Mouse (Mus musculus): ENCODE results near the gene Edil3. TPM values are rescaled to one million over a fixed set of nuclear protein-coding genes. Genes with fewer than 3 reads are reported as not detected.
"Not testable (repeated sequence)": the region's sequence is repeated elsewhere in the genome, so short reads cannot be mapped to it uniquely, and the experiment has no call there.

Edil3 gene
- total RNA-seq, 2 experiments from 2014 or later = 0.17 to 0.44 TPM

- DNase-seq = no peak
These were observed 151.1 kb downstream of the Edil3 start for GRCm38 (mm10) chr13:88972355-88972754.

GRCm38 (mm10) chr13:89007696-89008427, 186.6 kb downstream of the Edil3 start:
- no peak for DNase-seq

DNA sequence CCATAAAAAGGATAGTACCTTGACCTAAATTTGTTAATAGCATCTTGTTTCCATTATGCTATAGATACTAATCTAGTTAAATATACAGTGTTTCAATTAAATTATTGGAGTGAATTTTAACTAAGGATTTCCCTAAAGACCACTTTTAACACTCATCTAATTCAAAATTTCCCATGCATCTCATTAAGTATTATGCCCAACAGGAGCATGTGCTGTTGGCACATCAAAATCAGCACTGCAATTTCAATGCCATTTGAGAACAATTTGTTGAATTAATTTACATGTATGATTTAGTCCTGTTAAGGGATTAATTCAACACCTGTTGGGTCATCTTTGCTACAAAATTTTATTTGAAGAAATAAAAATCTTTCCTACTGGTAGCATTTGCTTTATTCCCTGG, 191.2 kb downstream of the Edil3 start:
- DNase-seq = no peak

DNA sequence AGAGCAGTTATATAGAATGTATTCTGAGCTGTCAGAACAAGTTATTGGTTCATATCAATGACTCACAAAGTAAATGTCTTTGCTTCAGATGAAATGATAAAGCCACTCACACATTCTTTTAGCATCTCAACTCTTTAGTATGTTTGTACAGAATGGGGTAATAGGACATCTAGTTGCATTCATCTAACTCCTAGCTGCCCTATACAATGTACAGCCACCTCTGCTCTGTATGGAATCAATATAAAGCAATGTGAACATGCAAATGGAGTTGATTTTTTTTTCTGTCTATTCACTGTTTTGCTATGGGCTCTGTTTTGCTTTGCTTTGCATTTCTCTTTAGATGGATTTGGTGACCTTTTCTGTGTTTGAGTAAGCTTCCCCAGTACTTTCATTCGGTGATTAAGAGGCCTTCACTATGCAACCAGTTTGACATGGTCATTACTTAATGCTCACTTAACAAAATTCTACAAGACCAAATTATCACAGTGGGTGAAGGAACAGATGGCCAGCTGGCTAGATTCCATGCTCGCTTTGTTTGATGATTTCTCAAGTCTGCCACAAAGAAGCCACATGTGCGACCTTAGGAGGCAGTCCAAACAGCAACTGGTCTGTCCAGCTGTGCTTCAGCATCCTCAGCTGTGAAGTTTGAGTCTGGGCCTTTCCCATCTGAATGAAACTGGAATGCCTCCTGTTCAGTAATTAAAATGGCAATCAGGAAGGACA, 208.7 kb downstream of the Edil3 start:
- DNase-seq = no peak

- DNase-seq = no peak
These were observed 214.4 kb downstream of the Edil3 start for GRCm38 (mm10) chr13:89035711-89036110.

DNA sequence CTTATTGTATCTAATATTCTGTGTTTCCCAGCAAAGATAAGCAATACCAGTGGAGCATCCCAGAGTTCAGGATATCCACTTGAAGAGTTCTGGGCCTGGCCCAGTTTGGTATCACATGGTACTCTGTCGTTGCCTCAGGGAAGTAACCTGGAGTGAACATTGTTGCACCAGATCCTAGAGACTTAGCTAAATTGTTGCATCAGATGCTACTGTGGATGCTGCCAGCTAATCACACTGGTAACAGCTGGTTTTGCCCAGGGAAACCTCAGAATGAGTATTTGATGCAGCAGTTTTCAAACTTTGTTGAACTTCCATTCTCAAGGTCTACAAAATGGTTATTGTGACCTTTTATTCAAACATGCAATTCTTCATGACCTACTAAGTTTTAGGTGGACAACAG, 220.2 kb downstream of the Edil3 start:
- no peak for DNase-seq

DNA sequence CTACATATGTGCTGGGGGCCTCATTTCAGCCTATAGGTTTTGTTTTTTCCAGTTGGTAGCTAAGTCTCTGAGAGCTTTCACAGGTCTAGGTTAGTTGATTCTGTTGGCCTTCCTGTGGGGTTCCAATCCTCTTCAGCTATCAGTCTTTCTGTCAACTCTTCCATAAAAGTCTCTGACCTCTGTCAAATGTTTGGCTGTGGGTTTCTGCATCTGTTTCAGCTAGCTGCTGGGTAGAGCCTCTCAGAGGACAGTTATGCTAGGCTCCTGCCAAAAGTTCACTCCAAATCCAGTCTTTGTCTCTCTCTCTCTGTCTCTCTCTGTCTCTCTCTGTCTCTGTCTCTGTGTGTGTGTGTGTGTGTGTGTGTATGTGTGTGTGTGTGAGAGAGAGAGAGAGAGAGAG, 248.9 kb downstream of the Edil3 start:
- DNase-seq = not testable (repeated sequence)

DNA sequence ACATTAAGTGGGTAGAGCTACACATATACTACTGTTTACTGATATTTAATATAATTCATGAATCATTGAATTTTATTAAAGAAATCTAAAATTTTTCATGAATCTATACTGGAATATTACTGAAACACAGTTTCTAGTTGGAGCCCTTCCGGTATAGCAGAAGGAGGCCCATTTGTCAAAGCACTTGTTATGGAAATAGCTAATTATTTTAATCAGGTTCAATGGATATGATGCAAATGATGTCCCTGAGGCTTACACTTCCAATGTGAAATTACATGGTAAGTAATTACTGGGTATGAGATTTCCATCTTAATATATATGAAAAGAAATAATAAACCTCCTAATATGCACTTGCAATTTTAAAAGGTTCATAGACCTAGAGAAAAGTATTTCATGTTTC, 254.9 kb downstream of the Edil3 start:
- no peak for DNase-seq

DNA sequence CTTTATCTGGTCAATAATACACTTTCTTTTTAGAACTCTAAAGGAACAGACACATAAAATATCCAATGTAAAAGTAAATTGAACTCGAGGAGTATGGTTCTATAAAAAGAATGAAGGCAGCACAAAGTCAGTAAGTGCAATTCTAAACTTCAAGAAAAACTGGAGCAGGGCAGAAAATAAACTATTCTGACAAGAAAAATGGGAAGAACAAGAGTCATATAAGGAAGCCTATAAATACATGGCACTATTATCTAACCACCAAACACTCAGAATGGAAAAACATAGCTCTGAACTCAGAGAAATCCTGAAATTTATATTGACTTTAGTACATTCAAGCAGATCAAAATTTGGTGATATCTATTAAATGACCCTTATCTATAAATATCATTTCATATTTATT, 284.6 kb downstream of the Edil3 start:
- no peak for DNase-seq

DNA sequence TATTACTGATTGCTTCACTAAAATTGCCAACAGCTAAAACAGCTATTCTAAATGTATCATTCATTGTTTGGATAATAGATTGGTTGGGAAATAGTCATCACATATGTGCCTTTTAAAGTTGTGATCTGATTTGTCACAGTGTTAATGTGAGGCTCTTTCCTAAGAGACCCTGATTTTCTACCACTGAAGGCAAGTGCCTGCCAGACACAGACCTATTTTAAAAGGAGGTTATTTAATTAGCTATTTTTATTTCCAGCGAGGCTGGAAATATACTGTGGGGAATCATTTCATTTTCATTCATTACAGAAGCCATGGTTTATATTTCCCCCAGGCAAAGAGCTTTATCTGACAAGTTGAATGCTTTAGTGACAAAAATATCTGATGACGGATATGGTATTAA, 296.3 kb downstream of the Edil3 start:
- DNase-seq = no peak

DNA sequence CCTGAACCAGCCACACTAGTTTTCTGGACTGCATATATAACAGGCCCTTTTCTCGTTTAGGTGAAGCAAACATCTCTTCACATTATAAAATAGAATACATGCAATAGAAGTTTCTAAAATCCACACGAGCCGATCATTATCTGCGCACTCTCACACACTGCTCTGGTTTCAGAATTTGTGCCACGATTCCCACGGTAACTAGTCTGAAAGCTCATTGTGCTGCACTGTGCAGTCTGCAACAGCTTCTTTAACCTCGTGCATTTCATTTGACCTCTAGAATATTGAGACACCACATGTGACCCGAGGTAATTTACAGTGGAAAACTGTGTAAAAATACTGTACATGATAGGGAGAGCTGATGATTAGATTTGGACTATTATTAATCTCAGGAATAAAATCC, 298.5 kb downstream of the Edil3 start:
- no peak for DNase-seq

GRCm38 (mm10) chr13:89122511-89123253, 301.4 kb downstream of the Edil3 start:
- DNase-seq = no peak

DNA sequence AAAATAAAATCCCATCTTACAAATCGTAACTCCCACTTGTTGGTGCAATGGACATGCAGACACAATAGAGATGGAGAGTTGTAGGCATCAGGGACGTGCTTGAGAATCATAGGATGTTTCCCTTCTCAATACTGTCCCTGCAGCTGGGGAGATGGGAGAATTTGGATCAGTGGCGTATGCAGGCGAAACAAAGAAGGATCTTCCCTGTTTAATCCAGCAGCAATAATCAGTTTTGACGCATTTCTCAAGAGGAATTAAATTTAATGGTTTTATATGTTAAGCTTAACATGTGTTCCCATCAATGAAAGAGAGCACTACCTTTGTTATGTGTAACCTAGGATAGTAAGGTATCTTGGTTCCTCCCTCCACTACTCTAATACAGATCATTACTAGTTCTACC, 302.1 kb downstream of the Edil3 start:
- no peak for DNase-seq

GRCm38 (mm10) chr13:89146056-89146547, 324.8 kb downstream of the Edil3 start:
- DNase-seq = no peak

DNA sequence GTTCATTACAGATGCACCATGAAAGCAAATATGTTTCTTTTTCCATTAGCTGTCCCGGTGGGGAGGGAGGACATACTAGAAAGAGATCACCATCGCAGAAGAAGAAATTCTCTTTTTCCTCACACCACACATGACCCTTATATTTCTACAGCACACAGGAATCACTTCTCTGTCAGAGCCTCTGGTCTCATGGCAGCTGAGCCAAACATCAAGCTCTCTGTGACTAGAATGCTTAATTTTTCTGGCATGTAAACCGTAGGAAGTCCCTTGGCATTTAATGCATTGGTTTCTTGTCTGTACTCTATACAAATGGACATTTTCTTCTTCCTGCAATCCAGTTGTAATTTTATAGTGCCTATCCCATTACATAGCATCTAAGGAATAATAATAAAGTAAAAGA, 330.6 kb downstream of the Edil3 start:
- no peak for DNase-seq

- no peak for DNase-seq
These were observed 346.7 kb downstream of the Edil3 start for GRCm38 (mm10) chr13:89167960-89168359.

DNA sequence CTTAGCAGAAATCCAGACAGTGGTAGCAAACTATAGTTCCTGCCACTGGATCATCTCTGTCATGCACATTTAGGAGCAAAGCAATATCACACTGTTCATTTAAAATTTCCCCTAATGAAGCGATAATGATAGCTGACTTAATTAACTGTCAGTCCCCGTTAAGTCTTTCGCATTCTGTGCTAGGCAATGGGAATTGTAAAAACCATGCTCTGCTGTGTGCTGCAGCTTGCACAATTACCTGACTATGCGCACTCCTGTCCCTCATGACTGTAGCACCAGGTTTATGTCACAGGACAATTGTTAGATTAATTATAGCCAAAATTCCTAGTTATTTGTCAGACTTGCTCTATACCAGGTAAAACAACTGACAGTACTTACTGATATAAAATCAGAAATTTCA, 348.8 kb downstream of the Edil3 start:
- DNase-seq = no peak

DNA sequence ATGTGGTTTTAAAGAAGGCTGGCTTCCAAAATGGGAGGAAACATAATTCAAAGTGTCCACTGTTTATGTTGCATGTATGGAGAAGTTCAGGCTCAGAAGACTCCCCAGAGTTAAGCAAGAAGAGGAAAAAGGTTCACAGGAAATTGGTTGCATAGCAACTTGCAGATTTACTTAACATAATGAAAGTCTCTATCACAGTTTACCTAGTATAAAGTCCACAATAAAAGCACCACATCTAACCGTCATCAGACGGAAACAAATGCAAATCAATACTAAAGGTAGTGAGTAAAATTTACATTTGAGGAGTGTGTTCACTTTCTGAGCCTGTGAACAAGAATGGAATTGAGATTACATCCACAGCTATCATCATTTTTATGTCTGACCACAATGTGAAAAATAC, 353.9 kb downstream of the Edil3 start:
- no peak for DNase-seq

GRCm38 (mm10) chr13:89189051-89189450, 367.8 kb downstream of the Edil3 start:
- DNase-seq = no peak

DNA sequence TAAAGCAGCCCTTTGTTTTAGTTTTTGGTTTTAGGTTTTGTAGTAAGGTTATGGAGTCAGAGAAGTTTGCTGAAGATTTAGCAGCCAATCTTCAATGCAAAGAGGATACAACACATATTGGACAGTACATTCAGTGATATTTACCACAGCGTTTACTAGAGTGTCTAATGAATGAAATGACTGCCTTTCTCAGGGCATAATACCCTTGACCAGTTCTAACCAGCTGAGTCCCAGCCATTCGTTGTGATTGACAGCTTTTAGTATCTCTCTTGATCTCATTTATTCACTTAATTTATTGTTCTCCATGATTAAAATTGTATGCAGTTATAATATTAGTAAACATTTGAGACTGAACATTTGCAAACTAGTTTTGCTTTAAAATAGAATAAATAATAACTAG, 375.7 kb downstream of the Edil3 start:
- no peak for DNase-seq

GRCm38 (mm10) chr13:89199275-89199674, 378.0 kb downstream of the Edil3 start:
- no peak for DNase-seq

DNA sequence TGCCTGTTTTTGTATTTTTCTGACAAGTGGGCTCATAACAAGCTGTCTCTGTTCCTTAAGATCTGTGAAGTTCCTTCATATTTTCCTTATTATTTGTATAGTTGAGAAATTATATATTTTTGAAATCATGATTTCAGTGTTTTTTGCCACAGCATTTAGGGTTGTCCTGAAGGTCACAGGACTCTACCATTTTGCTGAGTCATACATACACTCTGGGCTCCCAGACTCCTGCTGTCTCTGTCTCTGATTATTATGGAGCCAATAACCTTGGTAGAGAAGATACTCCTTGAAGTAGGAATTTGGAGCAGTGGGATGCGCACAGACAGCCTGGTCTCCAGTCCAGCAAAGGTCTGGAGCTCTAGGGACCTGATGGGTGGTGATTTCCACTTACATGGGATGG, 416.8 kb downstream of the Edil3 start:
- no peak for DNase-seq

DNA sequence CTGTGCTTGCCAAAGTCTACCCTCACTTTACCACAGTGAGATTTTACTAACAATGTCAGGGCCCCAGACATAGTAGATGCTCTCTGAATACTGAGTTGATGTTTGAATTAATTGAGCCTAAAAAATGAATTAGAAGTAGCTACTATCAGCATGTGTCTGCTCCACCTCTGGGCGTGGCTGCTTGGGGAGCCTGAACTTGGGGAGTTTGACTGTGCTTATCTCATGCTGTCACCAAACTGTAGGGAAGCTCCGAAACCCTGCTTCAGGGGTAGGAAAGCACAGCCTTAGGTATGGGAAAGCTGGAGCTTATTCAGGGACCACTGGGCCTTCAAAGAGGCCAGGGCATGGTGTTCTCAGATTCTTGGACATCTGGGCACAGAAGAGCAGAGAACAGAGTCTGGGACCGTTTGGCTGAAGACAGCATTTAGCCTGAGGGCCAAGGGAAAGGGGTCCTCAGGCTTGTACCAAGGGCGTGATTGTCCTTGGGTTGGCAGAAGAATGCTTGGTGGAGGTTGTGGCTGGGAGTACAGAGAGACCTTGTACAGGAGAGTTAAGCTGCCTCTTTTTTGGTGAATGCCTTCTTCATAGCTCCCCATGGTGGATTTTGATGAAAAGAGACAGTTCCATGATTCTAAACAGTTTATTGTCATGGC, 432.8 kb downstream of the Edil3 start:
- DNase-seq = no peak
